Mouse (Mus musculus) heart, postnatal 0 days (tissue): ENCODE measurements around the gene Ano3.

Experiments
- CTCF ChIP-seq: IDR thresholded peaks from 2 replicates; pipeline ENCODE4 v1.5.1; 2016; ENCODE audit warnings: antibody characterized with exemption, control low read depth, low read depth
- EP300 ChIP-seq: IDR thresholded peaks from 2 replicates; pipeline ENCODE4 v1.6.1; 2016; ENCODE audit warnings: antibody characterized with exemption, low read depth

GRCm38 (mm10) chr2:110906473-110906872 is 44.2 kb downstream of the Ano3 start:
- TF ChIP-seq CTCF, result no peak
- no peak for TF ChIP-seq EP300
